Mouse (Mus musculus) neural tube, embryonic 12.5 days (tissue): ENCODE data around the gene Olfm1. TPM values are rescaled to one million over a fixed set of nuclear protein-coding genes. Genes with fewer than 3 reads are reported as not detected.

Source experiments
- ATAC-seq: fragments of 200-750 bp; cut with Nextera tagmentation; 2 replicates; pipeline ENCODE4 v1.8.0; 2017; ENCODE audit warnings: low read depth, mild to moderate bottlenecking, moderate TSS enrichment, moderate library complexity; ENCODE audit not compliant: low FRiP score
- H3K27ac ChIP-seq: fragments of 300-500 bp; sonication (generic); 2 replicates; pipeline ENCODE4 v1.5.1; 2016
- H3K27me3 ChIP-seq: fragments of 300-500 bp; sonication (generic); replicated peaks from 2 replicates; pipeline ENCODE4 v1.6.1; 2016; ENCODE audit warnings: mild to moderate bottlenecking
- H3K36me3 ChIP-seq: fragments of 300-500 bp; sonication (generic); 2 replicates; pipeline ENCODE4 v1.6.1; 2016; ENCODE audit warnings: mild to moderate bottlenecking
- H3K4me1 ChIP-seq: fragments of 300-500 bp; sonication (generic); 2 replicates; pipeline ENCODE4 v1.6.1; 2016
- H3K4me2 ChIP-seq: fragments of 300-500 bp; sonication (generic); replicated peaks from 2 replicates; pipeline ENCODE4 v1.6.1; 2016; ENCODE audit warnings: mild to moderate bottlenecking
- H3K4me3 ChIP-seq: fragments of 300-500 bp; sonication (generic); 2 replicates; pipeline ENCODE4 v1.5.1; 2016
- H3K9ac ChIP-seq: fragments of 300-500 bp; sonication (generic); 2 replicates; pipeline ENCODE4 v1.6.1; 2016; ENCODE audit warnings: mild to moderate bottlenecking
- H3K9me3 ChIP-seq: fragments of 300-500 bp; sonication (generic); 2 replicates; pipeline ENCODE4 v1.6.1; 2016; ENCODE audit warnings: mild to moderate bottlenecking
- WGBS: fragments of 180-500 bp; shearing (Covaris S2); methylation state at CpG from one replicate; pipeline ENCODE4 v1.1.7; 2016; 5-methylcytosine and 5-hydroxymethylcytosine counted together
- polyA plus RNA-seq: library from polyadenylated mRNA; unstranded; fragments of >200 nt; fragmentation: Nextera tagmentation; extraction: Ambion mirVana; gene quantifications from 2 replicates; pipeline ENCODE4 v1.2.1, GENCODE M21; 2016

The Olfm1 gene
- polyA plus RNA-seq, 1 experiment from 2014 or later = 188 TPM

DNA sequence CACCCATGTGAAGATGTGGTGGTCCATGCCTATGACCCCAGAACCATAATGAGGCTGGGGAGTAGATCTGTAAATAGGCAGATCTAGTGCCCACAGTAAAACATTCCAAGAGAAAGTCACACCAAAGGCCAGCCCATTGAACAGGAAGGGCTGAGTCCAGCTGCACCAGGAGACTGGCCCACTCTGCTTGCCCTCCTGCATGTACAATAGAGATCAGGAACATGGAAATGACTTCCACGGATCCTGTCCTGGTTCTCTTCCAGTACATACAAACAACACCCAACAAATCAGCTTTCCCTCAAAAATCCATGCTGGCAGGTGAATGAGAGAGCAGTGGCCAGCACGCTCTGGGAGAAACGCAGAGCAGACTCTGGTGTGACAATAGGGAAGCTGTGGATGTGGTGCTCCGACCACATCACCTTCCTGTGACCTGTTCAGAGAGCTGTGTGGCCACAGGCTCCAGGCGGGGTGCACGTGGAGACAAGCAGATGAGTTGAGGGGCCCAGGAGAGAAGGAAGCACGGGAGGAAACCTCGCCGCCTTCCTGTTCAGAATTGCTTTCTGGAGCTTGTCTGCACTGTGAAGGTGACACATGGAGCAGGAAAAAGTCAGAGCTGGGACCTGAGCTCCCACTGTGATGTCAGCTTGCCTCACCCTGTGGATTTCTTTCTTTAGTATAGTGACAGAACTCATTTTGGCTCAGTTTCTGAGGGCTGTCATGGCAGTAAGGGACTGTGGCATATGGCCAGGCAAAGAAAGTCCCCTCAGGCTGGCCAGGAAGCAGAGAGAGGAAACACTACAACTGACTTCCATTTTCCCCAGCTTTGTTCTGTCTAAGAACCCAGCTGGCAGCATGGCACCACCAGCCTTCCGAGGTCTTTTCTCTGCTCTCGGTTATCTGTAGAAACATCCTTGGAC lies 19.3 kb upstream of the Olfm1 start:
- Histone ChIP-seq H3K36me3 (no peaks in the 10 kb centered on the region), H3K9ac (no peak overlapping the region), H3K9me3 (no peaks in the 10 kb centered on the region), H3K4me2 (no peak overlapping the region), H3K27me3 (no peaks in the 10 kb centered on the region; the same call in none of the 2 replicates), H3K4me1 (no peaks in the 10 kb centered on the region), H3K27ac (no peak overlapping the region), H3K4me3 (no peak overlapping the region)
- WGBS = 80% methylated on average over 11 of the region's 11 CpGs
- no peak for ATAC-seq

DNA sequence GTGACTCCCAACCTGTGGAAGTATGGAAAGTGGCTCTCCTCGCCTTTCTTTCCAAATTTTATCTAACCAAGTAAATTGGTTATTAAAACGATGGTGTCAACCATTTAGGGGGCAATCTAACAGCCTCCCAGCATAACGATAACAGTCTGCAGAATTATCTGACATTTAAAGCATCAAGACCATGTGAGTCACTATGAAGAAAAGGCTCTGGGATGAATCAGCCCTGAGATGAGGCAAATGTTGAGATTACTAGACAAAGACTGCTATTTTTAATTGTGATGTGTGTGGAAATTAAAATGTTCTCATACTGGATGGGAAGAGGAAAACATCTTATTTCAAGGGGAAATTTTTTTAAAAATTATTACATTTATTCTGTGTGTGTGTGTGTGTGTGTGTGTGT lies 18.4 kb upstream of the Olfm1 start:
- Histone ChIP-seq H3K9me3 (no peaks in the 10 kb centered on the region), H3K9ac (no peak overlapping the region), H3K36me3 (no peaks in the 10 kb centered on the region), H3K4me1 (no peaks in the 10 kb centered on the region), H3K27me3 (no peaks in the 10 kb centered on the region; the same call in none of the 2 replicates), H3K4me2 (no peak overlapping the region), H3K27ac (no peak overlapping the region), H3K4me3 (no peak overlapping the region)
- ATAC-seq = no peak
- 85% methylated on average over 3 of the region's 3 CpGs for WGBS

DNA sequence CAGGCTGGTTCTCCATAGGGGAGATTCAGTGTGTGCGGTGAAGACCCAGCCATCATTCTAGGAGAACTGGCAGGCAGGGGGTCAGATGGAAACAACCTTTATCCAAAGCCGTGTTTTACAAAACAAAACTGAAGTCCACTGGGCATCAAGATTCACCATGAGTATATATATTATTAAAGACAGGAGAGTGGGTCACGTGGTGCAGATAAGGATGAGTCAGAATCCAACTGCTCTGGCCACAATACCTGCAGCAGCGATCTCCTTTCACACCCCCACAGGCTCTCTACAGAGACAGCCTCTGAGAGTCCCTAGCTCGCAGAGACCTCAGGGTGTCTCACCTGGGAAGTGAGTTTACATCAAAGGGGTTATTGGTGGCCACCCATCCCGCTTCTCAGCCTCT lies 14.2 kb upstream of the Olfm1 start:
- no peak overlapping the region for H3K9ac ChIP-seq
- WGBS = 83% methylated on average over 6 of the region's 6 CpGs

DNA sequence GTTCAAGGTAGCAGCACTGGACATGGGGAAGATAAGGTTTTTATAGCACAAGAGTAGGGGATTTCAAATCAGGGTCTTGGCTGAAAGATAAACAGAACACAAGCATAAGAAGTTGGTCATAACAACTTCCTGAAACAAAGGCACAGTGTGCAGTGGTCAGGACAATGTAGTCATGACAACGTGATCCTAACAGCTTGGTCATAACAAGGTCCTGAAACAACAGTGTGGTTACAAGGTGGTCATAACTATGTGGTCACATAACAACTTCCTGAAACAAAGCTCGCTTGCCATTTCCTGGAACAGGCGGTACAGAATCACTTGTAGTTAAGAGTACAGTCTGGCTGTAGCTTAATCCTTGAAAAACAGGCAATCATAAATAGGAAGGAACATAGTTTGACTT lies 12.7 kb upstream of the Olfm1 start:
- WGBS = 78% methylated on average over 3 of the region's 3 CpGs
- Histone ChIP-seq H3K36me3 (no peaks in the 10 kb centered on the region), H3K9ac (no peak overlapping the region), H3K27ac (no peak overlapping the region), H3K9me3 (no peaks in the 10 kb centered on the region), H3K4me2 (no peak overlapping the region), H3K4me1 (no peaks in the 10 kb centered on the region), H3K4me3 (no peak overlapping the region), H3K27me3 (no peaks in the 10 kb centered on the region; the same call in 1 of the 2 replicates)
- no peak for ATAC-seq

More for the DNA sequence above, 14.2 kb upstream of the Olfm1 start:
- Histone ChIP-seq H3K27ac (no peak overlapping the region), H3K27me3 (no peaks in the 10 kb centered on the region; the same call in 1 of the 2 replicates), H3K36me3 (no peaks in the 10 kb centered on the region), H3K4me2 (no peak overlapping the region), H3K4me1 (no peaks in the 10 kb centered on the region), H3K9me3 (no peaks in the 10 kb centered on the region), H3K4me3 (no peak overlapping the region)
- ATAC-seq = no peak

DNA sequence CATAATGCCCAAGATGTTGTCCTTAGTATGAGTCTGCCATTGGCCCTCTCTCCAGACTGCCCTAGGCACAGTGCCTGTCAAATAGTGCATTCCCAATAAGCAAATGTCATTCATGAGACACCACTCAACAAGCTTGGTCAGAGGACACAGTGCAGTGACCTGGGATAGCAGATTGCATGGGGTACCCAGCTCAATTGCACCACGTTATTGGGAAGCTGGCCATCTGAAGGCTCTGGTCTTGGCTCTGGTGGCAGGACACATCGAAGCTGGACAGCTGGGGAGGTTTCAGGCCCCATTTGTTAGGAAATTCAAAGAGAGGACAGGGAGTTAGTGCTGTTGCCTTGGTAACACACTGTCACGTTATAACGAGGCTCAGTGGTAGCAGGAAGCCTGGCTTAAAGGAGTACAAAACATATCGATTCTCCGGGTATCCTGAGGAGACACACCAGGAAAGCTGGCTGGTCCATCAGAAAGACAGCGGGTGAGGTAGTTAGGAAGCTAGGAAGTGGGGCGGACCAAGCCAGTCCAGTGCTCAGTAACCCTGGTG lies 4.3 kb upstream of the Olfm1 start:
- H3K4me2 ChIP-seq = no peak overlapping the region
- no peaks in the 10 kb centered on the region for H3K36me3 ChIP-seq
- H3K9ac ChIP-seq = no peak overlapping the region
- no peak overlapping the region for H3K27ac ChIP-seq
- no peak overlapping the region for H3K4me3 ChIP-seq
- H3K4me1 ChIP-seq = peaks cover 7% of the 10 kb centered on the region; the same call in 1 of the 2 replicates
- H3K27me3 ChIP-seq = peaks cover 3% of the 10 kb centered on the region; the same call in 1 of the 2 replicates
- 33% methylated on average over 8 of the region's 8 CpGs for WGBS
- H3K9me3 ChIP-seq = no peaks in the 10 kb centered on the region
- no peak for ATAC-seq

DNA sequence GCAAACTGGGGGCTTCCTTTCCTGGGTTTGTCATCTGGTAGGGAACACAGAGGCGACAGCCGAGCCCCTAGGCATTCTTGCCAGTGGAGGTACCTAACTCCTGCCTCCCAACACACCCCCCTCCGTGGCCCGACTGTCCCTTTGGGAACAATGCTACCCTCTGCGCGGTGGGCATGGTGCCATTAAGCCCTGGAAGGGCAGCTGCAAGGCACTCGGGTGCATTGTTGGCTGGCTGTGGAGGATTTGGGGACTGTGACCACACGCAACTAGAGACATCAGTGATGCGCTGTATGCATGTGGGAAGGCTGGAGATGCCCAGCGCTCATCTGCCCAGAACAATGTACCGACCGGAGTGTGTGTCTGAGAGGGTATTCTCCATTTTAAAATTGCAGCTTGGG lies 897 bp downstream of the Olfm1 start:
- Histone ChIP-seq H3K4me3 (peak overlapping the region; percentile 70), H3K4me1 (peaks cover 34% of the 10 kb centered on the region), H3K9me3 (no peaks in the 10 kb centered on the region), H3K36me3 (no peaks in the 10 kb centered on the region), H3K9ac (peak overlapping the region; percentile 82), H3K27ac (peak overlapping the region; percentile 65; the same call in 1 of the 2 replicates), H3K27me3 (no peaks in the 10 kb centered on the region), H3K4me2 (peak overlapping the region; percentile 84)
- 21% methylated on average over 12 of the region's 12 CpGs for WGBS
- ATAC-seq = peak; percentile 62; the same call in 1 of the 2 replicates

DNA sequence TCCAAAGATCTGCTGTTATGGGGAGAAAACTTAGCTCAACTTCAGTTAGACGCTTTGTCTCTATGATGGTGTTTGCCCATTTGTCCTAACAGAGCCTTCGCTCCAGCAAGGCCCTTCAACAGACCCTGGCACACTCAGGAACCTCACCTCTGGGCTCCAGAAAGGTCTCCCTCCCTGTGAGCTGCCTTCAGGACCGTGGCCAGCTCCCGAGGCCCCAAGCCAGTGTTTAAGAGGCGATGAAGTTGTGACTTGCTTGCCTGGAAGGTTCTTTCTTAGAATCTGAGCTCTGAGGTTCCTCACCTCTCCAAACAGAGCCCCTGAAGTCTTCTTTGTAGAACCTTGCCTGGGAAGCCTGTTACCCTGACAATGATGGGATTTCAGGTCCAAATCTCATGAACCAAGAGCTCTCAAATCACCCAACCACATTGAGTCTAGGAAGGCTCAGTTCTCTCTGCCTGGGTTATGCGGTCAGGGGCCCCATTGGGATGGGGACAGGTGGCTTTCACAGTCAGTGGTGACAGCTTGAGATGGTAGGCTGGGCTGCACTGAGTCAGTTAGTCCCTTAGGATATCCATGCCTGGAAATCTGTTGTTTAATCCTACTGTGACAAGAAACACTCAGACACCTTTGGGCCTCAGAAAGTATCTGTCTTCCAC lies 2.3 kb downstream of the Olfm1 start:
- 46% methylated on average over 6 of the region's 6 CpGs for WGBS
- H3K4me2 ChIP-seq = peak overlapping the region; percentile 84
- H3K4me1 ChIP-seq = peaks cover 34% of the 10 kb centered on the region
- no peak for ATAC-seq
- H3K9me3 ChIP-seq = no peaks in the 10 kb centered on the region
- no peak overlapping the region for H3K9ac ChIP-seq
- no peak overlapping the region for H3K27ac ChIP-seq
- no peaks in the 10 kb centered on the region for H3K36me3 ChIP-seq
- H3K4me3 ChIP-seq = 0 out of 2 replicates have a peak overlapping the region, but pooled peaks have one; percentile 11
- no peaks in the 10 kb centered on the region for H3K27me3 ChIP-seq

DNA sequence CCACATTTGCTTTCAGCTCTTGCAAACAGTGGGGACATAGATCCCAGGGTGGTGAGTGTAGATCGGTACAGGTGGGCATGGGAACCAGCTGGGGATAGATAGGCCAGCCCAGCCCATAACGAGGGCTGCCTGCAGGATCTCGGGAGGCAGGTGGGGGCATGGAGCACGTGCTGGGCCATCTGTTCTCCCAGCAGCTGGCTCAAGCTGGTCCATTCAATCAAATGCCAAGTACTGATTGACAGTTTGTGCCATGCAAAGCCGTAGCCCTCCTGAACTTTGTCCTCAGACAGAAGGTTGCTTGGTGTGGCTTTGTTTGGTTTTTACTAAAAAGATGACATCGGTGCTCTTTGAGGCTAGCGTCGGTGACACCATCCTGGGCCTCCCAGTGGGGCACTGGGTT lies 2.9 kb downstream of the Olfm1 start:
- peak overlapping the region; percentile 5; the same call in 1 of the 2 replicates for H3K9ac ChIP-seq
- H3K27ac ChIP-seq = no peak overlapping the region
- peak overlapping the region; percentile 84 for H3K4me2 ChIP-seq
- ATAC-seq = no peak
- peaks cover 34% of the 10 kb centered on the region for H3K4me1 ChIP-seq
- no peaks in the 10 kb centered on the region for H3K9me3 ChIP-seq
- no peaks in the 10 kb centered on the region for H3K36me3 ChIP-seq
- H3K27me3 ChIP-seq = no peaks in the 10 kb centered on the region
- H3K4me3 ChIP-seq = no peak overlapping the region
- 45% methylated on average over 8 of the region's 8 CpGs for WGBS

DNA sequence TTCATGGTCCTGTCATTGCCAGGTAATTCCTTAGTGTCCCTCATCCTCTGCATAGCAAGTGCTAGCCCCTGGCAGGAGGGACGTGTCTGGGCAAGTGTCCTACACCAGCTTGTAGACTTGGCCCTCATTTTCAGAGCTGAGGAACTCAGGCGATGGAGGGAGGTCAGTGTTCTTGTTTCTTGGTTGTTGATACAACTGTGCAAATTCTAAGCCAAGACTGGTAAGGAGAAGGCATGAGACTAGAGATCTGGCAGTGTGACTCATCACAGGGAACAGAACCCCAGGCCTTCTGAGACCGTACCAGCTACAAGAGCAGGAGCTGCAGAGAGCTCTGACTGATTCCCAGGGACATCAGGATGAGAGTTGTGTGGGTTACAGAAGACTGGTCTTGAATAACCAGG lies 8.6 kb downstream of the Olfm1 start:
- WGBS = 80% methylated on average over 3 of the region's 3 CpGs
- H3K27ac ChIP-seq = no peak overlapping the region
- H3K36me3 ChIP-seq = no peaks in the 10 kb centered on the region
- H3K4me2 ChIP-seq = no peak overlapping the region
- no peak for ATAC-seq
- H3K4me1 ChIP-seq = peaks cover 21% of the 10 kb centered on the region
- no peak overlapping the region for H3K4me3 ChIP-seq
- no peak overlapping the region for H3K9ac ChIP-seq
- peaks cover 3% of the 10 kb centered on the region; the same call in 1 of the 2 replicates for H3K27me3 ChIP-seq
- H3K9me3 ChIP-seq = no peaks in the 10 kb centered on the region

DNA sequence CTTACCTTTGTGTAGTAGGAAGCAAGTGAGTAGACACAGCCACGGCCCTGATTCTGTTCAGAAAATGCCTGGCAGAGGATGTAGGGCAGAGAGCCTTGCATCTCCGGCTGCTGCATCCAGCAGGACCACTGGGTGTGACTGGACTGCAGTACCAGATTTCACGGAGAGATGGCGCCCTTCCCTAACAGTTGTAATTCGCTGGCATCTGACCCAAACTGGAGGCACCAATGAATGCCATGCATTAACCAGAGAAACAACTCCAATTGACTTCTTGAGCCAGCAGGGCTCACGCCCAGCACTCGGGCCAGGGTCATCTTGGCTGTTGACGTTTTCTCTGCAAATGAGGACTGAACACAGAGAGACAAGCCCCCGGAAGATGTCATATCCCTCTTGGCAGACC lies 11.4 kb downstream of the Olfm1 start:
- Histone ChIP-seq H3K36me3 (0 out of 2 replicates have a peak, but pooled peaks cover 3% of the 10 kb centered on the region), H3K27me3 (peaks cover 8% of the 10 kb centered on the region; the same call in 1 of the 2 replicates), H3K9ac (no peak overlapping the region), H3K4me3 (no peak overlapping the region), H3K4me2 (peak overlapping the region; percentile 98), H3K4me1 (peaks cover 35% of the 10 kb centered on the region), H3K9me3 (no peaks in the 10 kb centered on the region), H3K27ac (no peak overlapping the region)
- ATAC-seq = no peak
- WGBS = 8% methylated on average over 9 of the region's 9 CpGs

DNA sequence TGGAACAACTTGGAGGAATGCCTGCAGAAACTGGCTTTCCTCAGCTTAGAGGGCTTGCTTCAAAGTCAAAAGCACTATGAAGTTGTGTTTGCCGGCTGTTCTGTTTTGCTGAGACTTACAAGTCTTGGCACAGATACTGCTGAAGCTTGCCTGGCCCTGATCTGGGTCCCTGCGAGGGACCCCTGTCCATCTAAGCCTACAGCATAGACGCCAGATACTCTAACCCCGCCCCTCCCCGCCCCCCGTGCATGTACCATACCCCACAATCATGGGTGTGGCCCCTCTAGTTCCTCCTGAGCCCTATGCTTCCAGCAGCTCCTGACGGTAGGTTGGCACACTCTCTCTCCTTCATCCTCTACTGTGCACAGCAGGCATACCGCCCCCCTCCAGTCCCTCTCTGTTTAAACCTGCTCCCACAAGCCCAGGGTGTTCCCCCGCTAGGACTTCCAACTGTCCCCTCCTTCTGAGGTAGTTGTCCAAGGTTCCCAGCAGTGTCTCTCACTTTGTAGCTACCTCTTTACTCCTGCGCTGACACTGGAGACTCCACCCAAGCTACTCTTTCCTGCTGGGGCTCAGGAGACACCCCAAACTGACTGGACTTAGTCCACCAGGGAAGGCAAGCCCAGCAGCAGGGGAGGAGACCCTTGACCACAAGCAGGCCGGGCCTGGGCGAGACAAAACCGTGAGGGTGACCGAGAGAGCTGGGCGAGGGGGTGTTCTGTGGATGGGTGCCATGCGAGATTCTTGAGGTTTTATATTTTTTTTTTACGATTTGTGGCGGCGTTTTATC lies 12.1 kb downstream of the Olfm1 start:
- 18% methylated on average over 19 of the region's 19 CpGs for WGBS
- 0 out of 2 replicates have a peak, but pooled peaks have one; percentile 34 for ATAC-seq
- peaks cover 41% of the 10 kb centered on the region for H3K4me1 ChIP-seq

More for the DNA sequence above, 12.1 kb downstream of the Olfm1 start:
- no peak overlapping the region for H3K27ac ChIP-seq
- H3K9ac ChIP-seq = no peak overlapping the region
- peaks cover 8% of the 10 kb centered on the region; the same call in 1 of the 2 replicates for H3K27me3 ChIP-seq
- H3K36me3 ChIP-seq = 0 out of 2 replicates have a peak, but pooled peaks cover 3% of the 10 kb centered on the region
- H3K4me3 ChIP-seq = peak overlapping the region; percentile 57; the same call in 1 of the 2 replicates
- H3K9me3 ChIP-seq = no peaks in the 10 kb centered on the region
- peak overlapping the region; percentile 98 for H3K4me2 ChIP-seq
